Mouse (Mus musculus): ENCODE measurements at regions not wholly inside any gene's neighbourhood (a gene's known extent, or its start where the extent isn't known, plus 50 kb on each side); places are given as distances from the start of the nearest gene placed in this dataset.

DNA sequence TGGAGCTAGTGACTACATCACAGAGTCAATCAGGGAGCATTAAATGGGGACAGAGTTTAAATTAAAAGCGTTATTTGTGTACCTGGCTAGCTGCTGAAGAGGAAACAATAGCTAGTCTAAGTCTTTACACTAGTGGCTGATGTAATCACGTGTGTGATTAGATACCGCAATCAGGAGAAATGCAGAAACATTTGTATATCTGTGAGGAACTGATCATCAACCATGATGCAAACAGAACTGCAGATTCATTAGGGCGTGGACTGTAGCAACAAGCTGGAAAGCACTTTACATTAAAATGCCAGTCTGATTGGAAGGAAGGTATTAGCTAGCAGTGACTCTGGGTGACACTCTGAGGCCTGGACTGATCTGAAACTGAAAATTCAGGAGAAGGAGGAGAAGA lies 308.8 kb upstream of the Mctp2 start:
- TF ChIP-seq CTCF (IDR thresholded peaks at IDR 0.05; ENCODE audit: low read depth) (no peak), EP300 (optimal IDR thresholded peaks at IDR 0.05) (no peak)
